Mouse (Mus musculus) stomach, embryonic 16.5 days (tissue): ENCODE data around the gene Mapk1ip1l. TPM values are rescaled to one million over a fixed set of nuclear protein-coding genes. Genes with fewer than 3 reads are reported as not detected.
A peak's percentile ranks its signal among the peaks of the same experiment; 100 is the strongest.

Source experiments
- ATAC-seq: fragments of 200-750 bp; cut with Nextera tagmentation; 2 replicates; pipeline ENCODE4 v1.8.0; 2017; ENCODE audit warnings: moderate number of reproducible peaks, moderate TSS enrichment; ENCODE audit not compliant: insufficient read depth, low FRiP score
- H3K27ac ChIP-seq: fragments of 300-500 bp; sonication (generic); 2 replicates; pipeline ENCODE4 v1.5.1; 2014; ENCODE audit warnings: low read length
- H3K27me3 ChIP-seq: fragments of 300-500 bp; sonication (generic); 2 replicates; pipeline ENCODE4 v1.6.1; 2014; ENCODE audit warnings: low read length, control low read depth, mixed read lengths; ENCODE audit not compliant: control insufficient read depth, insufficient read depth
- H3K36me3 ChIP-seq: fragments of 300-500 bp; sonication (generic); 2 replicates; pipeline ENCODE4 v1.6.1; 2014; ENCODE audit warnings: low read length; ENCODE audit not compliant: control insufficient read depth, insufficient read depth
- H3K4me1 ChIP-seq: fragments of 300-500 bp; sonication (generic); 2 replicates; pipeline ENCODE4 v1.6.1; 2014; ENCODE audit warnings: low read length, control low read depth, mixed read lengths; ENCODE audit not compliant: control insufficient read depth, insufficient read depth
- H3K4me2 ChIP-seq: fragments of 300-500 bp; sonication (generic); 2 replicates; pipeline ENCODE4 v1.6.1; 2014; ENCODE audit warnings: low read depth, low read length, mixed read lengths
- H3K4me3 ChIP-seq: fragments of 300-500 bp; sonication (generic); replicated peaks from 2 replicates; pipeline ENCODE4 v1.5.1; 2014; ENCODE audit warnings: mild to moderate bottlenecking, low read length
- H3K9ac ChIP-seq: fragments of 300-500 bp; sonication (generic); 2 replicates; pipeline ENCODE4 v1.6.1; 2014; ENCODE audit warnings: low read length
- H3K9me3 ChIP-seq: fragments of 300-500 bp; sonication (generic); replicated peaks from 2 replicates; pipeline ENCODE4 v1.6.1; 2016; ENCODE audit warnings: low read length, control low read depth; ENCODE audit not compliant: control insufficient read depth
- WGBS: fragments of 180-500 bp; shearing (Covaris S2); extraction: QIAGEN DNeasy Blood & Tissue Kit; methylation state at CpG from one replicate; pipeline ENCODE4 v1.1.7; 2014; 5-methylcytosine and 5-hydroxymethylcytosine counted together
- polyA plus RNA-seq: library from polyadenylated mRNA; unstranded; fragments of >200 nt; fragmentation: Nextera tagmentation; extraction: Ambion mirVana; gene quantifications from 2 replicates; pipeline ENCODE4 v1.2.1, GENCODE M21; 2015

The Mapk1ip1l gene
- polyA plus RNA-seq, 1 experiment from 2014 or later: 61.0 TPM

DNA sequence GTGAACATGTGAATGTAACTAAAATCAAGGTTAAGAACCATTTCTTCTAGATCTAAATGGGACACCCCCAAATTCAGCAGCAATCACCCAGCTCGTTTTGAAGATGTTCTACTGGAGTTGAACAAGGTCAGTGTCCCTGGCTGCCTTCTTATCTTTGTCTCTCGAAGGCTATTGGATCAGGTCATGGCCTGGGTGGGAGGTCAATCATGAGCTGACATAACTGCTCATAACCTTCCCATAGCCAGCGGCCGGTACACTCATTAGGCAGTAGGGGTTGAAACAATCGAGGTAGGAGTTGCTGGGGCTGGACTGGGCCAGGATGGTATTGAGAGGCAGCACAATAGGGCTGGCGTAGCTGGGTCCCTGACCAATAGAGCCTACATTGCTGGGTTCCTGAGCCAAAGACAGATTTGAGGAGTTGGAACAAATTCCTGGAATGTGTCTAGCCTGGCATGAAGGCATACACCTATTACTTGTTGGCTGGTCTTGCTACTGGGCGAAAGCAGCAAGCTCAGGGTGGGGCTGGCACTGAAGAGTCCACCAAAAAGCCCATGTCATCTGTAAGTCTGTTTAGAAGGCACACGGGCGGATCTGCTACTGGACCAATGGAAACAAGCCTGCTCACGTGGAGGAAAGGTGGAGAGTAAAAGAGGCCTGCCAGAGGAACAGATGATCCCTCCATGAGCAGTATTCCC lies 42.3 kb downstream of the Mapk1ip1l start:
- 78% methylated on average over 10 of the region's 10 CpGs for WGBS
- Histone ChIP-seq H3K9ac (no peak overlapping the region), H3K4me3 (no peak overlapping the region), H3K27ac (no peak overlapping the region), H3K4me2 (no peak overlapping the region), H3K36me3 (no peaks in the 10 kb centered on the region), H3K4me1 (no peaks in the 10 kb centered on the region), H3K27me3 (no peaks in the 10 kb centered on the region), H3K9me3 (no peaks in the 10 kb centered on the region)
- ATAC-seq: no peak

DNA sequence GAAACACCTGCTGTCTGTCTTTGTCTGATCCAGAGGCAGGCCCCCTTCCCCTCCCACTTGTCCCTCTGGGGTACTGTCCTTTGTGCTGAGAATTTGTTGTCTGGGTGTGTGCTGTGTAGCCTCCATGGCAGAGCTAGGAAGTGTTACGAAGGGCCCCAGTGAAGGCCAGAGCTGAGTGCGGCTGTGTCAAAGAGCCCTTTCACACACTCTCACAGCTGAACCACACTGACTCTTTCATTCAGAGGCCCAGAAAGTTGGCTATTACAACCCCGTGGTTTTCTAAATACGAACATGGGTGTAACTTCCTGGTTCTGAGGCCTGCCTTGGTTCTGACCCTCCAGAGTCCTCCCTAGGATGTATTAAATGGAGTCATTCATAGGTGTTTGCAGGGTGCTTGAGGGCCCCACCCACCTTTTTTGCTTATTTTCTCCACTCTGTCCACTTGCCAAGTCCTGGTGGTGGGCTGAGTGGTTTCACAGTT lies 43.8 kb downstream of the Mapk1ip1l start:
- WGBS: 70% methylated on average over 4 of the region's 4 CpGs
- Histone ChIP-seq H3K4me1 (no peaks in the 10 kb centered on the region), H3K36me3 (no peaks in the 10 kb centered on the region), H3K27ac (no peak overlapping the region), H3K4me3 (no peak overlapping the region), H3K9me3 (no peaks in the 10 kb centered on the region), H3K9ac (no peak overlapping the region), H3K27me3 (no peaks in the 10 kb centered on the region), H3K4me2 (no peak overlapping the region)
- ATAC-seq: no peak

- no peak overlapping the region for H3K4me3 ChIP-seq
- no peaks in the 10 kb centered on the region for H3K27me3 ChIP-seq
- no peaks in the 10 kb centered on the region for H3K9me3 ChIP-seq
- no peak overlapping the region for H3K9ac ChIP-seq
- no peaks in the 10 kb centered on the region for H3K36me3 ChIP-seq
- 81% methylated on average over 1 of the region's 1 CpGs for WGBS
- no peak overlapping the region for H3K4me2 ChIP-seq
- no peak overlapping the region for H3K27ac ChIP-seq
- ATAC-seq: peak; percentile 33; the same call in 1 of the 2 replicates
- no peaks in the 10 kb centered on the region for H3K4me1 ChIP-seq
Measured at GRCm38 (mm10) chr14:47346715-47347114, 48.6 kb downstream of the Mapk1ip1l start.

DNA sequence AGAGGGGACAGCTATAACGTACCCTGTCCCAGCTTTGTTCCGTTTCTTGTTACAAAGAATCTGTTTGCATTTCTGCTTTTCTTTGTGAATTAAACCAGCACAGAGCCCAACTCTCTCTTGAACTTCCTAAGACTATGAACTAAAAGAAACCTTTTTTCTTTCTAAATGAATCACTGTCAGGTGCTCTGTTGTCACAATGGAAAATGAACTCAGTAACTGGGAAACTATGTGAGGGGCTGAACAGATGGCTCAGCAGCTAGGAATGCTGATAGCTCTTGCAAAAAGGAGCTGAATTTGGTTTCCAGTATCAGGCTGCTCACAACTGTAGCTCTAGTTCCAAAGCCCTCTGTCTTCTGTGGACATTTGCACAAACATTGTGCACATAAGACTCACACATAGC lies 52.9 kb downstream of the Mapk1ip1l start:
- no peak overlapping the region for H3K4me2 ChIP-seq
- H3K9me3 ChIP-seq: no peaks in the 10 kb centered on the region
- H3K4me3 ChIP-seq: no peak overlapping the region
- WGBS: 71% methylated on average over 2 of the region's 2 CpGs
- ATAC-seq: no peak
- no peak overlapping the region for H3K9ac ChIP-seq
- H3K27ac ChIP-seq: no peak overlapping the region
- 0 out of 2 replicates have a peak, but pooled peaks cover 2% of the 10 kb centered on the region for H3K4me1 ChIP-seq
- no peaks in the 10 kb centered on the region for H3K36me3 ChIP-seq
- no peaks in the 10 kb centered on the region for H3K27me3 ChIP-seq

DNA sequence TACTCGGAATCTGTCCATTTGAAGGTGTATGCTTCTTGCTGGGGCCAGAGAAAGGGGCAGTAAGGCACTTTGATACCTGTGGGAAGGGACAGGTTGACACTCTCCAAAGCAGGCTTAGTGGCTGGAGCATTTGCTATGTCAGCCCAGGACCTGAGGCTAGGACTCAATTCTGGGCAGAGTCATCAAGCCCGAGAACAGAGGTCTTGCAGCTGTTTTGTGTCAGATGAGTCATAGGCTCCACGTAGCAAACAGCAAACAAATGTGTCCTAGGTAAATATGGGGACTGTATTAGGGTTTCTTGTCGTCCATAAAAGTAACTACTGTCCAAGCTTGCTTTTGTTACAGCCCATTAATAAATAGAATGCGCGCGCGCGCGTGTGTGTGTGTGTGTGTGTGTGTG lies 54.2 kb downstream of the Mapk1ip1l start:
- Histone ChIP-seq H3K4me3 (no peak overlapping the region), H3K27ac (no peak overlapping the region), H3K9me3 (no peaks in the 10 kb centered on the region), H3K4me1 (0 out of 2 replicates have a peak, but pooled peaks cover 2% of the 10 kb centered on the region), H3K9ac (no peak overlapping the region), H3K4me2 (no peak overlapping the region), H3K36me3 (no peaks in the 10 kb centered on the region), H3K27me3 (no peaks in the 10 kb centered on the region)
- 82% methylated on average over 10 of the region's 10 CpGs for WGBS
- ATAC-seq: no peak

- Histone ChIP-seq H3K4me3 (no peak overlapping the region), H3K4me1 (0 out of 2 replicates have a peak, but pooled peaks cover 2% of the 10 kb centered on the region), H3K4me2 (no peak overlapping the region), H3K9me3 (no peaks in the 10 kb centered on the region), H3K27me3 (no peaks in the 10 kb centered on the region), H3K36me3 (no peaks in the 10 kb centered on the region), H3K27ac (no peak overlapping the region), H3K9ac (no peak overlapping the region)
- 72% methylated on average over 4 of the region's 4 CpGs for WGBS
- no peak for ATAC-seq
Measured at GRCm38 (mm10) chr14:47353240-47353639, 55.2 kb downstream of the Mapk1ip1l start.

GRCm38 (mm10) chr14:47354111-47354577 lies 56.1 kb downstream of the Mapk1ip1l start:
- H3K27me3 ChIP-seq: no peaks in the 10 kb centered on the region
- H3K27ac ChIP-seq: peak overlapping the region; percentile 9
- H3K4me3 ChIP-seq: no peak overlapping the region
- ATAC-seq: peak; percentile 71; the same call in 1 of the 2 replicates
- H3K4me1 ChIP-seq: 0 out of 2 replicates have a peak, but pooled peaks cover 2% of the 10 kb centered on the region
- no peak overlapping the region for H3K4me2 ChIP-seq
- no peaks in the 10 kb centered on the region for H3K9me3 ChIP-seq
- H3K36me3 ChIP-seq: no peaks in the 10 kb centered on the region
- 60% methylated on average over 8 of the region's 8 CpGs for WGBS
- H3K9ac ChIP-seq: no peak overlapping the region

DNA sequence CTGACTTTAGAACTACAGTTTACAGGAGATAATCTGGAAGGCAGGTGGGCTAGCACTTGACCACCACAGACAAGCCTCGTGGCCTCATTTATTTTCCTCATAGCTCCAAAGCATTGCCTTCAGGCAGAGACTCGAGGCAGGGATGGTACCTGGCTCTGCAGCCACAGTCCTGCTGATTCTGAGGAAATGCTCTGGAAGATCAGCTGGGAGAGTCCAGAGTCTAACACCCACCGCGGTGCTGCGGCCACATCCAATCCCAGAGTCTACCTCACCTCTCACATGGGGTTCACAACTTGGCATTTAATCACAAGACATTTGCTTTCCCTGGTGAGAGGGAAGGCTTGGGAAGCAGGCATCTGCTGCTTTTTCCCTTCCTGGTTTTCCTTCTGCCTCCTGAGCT lies 56.9 kb downstream of the Mapk1ip1l start:
- H3K27me3 ChIP-seq: no peaks in the 10 kb centered on the region
- H3K4me1 ChIP-seq: 0 out of 2 replicates have a peak, but pooled peaks cover 2% of the 10 kb centered on the region
- 54% methylated on average over 5 of the region's 5 CpGs for WGBS
- no peaks in the 10 kb centered on the region for H3K36me3 ChIP-seq
- no peaks in the 10 kb centered on the region for H3K9me3 ChIP-seq
- no peak overlapping the region for H3K4me3 ChIP-seq
- H3K9ac ChIP-seq: no peak overlapping the region
- no peak overlapping the region for H3K4me2 ChIP-seq
- no peak for ATAC-seq
- peak overlapping the region; percentile 9; the same call in 1 of the 2 replicates for H3K27ac ChIP-seq

DNA sequence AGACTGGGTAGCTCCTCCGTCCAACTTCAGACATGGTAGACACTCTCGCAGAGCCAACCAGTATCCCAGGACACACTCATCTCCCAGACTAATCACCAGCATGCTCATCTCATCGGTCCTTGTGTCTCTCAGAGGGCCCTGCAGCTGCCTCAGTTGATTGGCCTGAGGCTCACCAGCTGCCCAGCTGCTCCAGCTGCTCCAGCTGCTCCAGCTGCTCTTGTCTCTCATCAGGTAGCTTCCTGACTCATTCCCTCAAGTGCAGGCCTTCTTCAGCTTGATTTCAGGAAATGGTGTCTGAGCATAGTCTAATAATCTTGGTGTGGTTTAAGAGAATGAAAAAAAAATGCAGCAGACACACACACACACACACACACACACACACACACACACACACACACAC lies 58.6 kb downstream of the Mapk1ip1l start:
- Histone ChIP-seq H3K36me3 (no peaks in the 10 kb centered on the region), H3K27ac (no peak overlapping the region), H3K27me3 (no peaks in the 10 kb centered on the region), H3K4me2 (no peak overlapping the region), H3K9ac (no peak overlapping the region), H3K4me3 (no peak overlapping the region), H3K4me1 (0 out of 2 replicates have a peak, but pooled peaks cover 2% of the 10 kb centered on the region), H3K9me3 (no peaks in the 10 kb centered on the region)
- 77% methylated on average over 3 of the region's 3 CpGs for WGBS
- ATAC-seq: no peak
